Mouse (Mus musculus) 416B (cell line): ENCODE measurements at regions not wholly inside any gene's neighbourhood (a gene's known extent, or its start where the extent isn't known, plus 50 kb on each side); places are given as distances from the start of the nearest gene placed in this dataset.

Experiments
- DNase-seq: peaks from one replicate; pipeline ENCODE4 v3.0.0; 2011; ENCODE audit warnings: low read depth

DNA sequence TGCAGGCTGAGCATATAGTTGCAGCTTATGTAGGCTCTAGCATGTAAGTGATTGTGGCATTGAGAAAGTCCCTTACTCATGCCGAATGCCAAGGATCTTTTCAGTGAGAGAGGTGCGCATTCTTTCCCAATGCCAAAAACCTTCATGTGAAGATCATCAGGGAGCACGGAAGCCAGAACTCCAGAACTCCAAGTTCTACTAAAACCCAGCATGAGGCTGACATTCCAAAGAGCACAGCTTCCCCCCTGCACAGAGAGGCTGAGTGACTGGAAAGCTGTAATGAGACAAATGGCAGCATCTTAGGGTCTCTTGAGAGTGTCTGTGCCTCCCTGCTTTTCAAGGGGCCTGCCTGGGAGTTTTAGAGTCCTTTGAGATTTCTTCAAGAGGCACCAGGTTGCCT lies 259.4 kb downstream of the Fzd1 start:
- no peak for DNase-seq

DNA sequence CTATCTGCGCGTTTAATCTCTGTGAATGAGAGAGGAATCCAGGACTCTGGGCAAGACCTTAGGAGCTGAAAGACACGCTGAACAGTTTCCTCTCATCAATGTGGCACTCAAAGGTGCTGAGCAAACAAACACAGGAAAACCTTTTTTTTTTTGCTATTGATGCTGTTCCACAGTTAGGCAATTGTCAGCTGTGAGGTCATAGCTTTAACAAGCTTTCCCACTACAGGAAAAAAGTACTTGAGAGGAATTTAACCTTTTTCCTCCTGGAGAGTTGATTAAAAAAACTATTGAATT lies 261.0 kb downstream of the Fzd1 start:
- no peak for DNase-seq

DNA sequence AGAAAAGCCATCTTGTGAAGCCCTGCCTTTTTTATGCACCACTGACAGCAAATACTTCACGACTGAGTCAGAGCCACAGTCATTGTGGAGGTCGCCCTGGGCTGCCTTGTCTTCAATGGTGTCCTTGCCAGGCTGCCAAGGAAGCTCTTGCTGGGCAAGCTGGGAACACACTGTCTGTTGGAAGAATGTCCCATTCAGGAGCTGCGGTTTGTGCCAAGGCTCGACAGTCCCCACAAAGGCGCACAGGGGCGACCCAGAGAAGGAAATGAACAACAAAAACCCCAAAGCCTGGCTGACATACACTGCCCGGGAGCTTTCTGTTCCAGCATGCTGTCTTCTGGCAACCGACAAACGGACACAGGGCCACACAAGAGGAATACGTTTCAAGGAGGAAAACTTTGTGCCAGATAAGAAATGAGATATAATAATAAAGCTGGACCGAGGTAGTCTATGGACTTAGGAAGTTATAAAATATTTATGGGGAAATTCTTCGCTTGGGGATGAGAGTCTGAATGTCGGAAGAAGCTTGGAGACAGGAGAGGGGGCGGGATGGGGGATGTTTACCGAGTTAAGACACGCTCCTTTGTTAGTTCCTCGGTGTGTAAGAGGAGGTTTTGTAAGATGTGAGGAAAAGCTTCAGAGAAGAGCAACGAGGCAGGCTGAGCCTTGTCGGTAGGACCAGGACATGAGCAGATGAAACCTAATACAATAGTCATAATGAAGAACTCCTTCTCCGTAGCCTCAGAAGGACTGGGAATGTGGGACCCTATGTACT lies 261.5 kb downstream of the Fzd1 start:
- no peak for DNase-seq

DNA sequence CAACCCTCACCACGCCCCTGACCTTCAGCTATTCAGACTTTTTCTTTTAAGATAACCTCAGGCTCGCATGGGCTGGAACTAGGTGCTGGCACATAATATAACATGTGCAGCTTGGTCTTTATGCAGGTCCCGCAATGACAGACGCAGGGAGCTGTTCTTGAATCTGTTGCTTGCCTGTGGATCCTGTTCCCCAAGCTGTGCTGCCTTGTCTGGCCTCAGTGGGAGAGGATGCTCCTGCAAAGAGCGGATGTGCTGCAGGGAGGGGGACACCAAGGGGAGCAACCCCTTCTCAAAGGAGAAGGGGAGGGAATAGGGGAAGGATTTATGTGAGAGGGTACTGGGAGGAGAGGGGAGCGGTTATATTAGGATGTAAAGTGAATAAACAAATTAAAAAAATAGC lies 262.4 kb downstream of the Fzd1 start:
- DNase-seq = no peak

DNA sequence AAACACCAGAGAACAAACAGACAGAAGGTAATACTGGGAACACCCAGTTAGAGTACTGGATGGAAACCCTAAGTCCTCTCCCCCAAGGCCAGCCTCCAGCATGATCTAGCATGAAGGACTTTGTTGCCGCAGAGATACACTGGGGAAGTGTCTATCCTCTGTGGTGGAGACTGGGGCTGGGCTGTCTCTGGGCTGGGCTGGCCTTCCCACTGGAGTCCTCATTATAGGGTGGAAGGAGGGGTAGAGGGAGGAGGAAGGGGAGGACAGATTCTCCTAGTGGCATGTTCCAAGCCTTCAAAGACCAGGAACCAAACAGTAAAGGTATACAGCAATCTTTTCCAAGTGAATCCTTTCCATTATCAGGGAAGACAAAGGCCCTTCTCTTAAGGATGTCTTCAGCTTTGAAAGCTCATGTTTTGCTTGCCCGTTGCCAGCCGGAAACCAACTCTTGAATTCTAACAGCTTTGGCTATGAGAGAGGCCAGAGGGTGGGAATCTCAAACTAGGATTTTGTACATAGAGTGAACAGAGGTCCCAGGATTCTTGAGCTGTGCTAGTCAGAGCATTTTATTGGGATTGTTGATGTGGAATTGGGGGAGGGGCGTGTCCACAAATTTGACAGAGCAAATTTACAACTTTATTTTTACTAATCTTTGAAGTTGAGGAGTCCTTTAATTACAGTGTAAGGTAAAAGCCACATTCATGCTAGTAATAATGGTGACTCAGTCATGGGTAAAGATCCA lies 271.3 kb downstream of the Fzd1 start:
- DNase-seq = no peak

DNA sequence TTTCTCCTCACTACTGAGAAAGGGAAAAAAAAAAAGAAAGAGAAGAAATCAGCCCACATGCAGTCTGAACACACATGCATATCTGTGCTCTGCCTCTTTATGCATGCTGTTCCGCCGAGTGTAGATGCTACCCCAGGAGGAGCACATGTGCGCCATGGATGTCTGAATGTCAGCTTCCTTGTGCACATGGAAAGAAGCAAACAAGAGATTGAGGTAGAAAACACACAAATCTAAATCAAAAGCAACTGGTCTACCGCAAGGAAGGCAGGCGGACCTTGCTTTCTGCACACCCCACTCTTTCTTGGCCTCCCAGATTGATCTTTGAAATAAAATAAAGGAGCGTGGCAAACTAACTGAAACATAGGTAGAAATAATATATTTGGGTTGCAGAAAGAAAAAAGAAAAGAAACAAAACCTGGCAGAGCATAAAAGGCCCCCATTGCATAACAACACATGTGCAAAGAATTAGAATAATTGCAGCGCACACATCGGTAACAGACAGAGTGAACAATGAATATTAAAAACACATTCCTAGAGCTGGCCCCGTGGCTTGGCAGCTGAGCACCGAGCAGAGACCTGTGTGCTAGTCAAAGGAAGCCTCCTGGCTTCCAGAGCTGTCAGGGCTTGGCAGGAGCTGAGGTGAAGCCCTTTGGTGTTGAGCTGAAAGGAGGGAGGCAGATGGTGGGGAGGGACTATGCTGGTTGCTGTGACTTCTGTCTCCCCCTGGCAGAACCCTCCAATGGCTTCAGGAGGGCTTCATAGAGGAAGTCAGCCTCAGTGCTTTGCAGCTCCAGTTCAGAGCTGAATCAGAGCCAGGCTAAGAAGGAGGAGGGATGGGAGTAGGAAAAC lies 272.1 kb downstream of the Fzd1 start:
- DNase-seq = no peak

DNA sequence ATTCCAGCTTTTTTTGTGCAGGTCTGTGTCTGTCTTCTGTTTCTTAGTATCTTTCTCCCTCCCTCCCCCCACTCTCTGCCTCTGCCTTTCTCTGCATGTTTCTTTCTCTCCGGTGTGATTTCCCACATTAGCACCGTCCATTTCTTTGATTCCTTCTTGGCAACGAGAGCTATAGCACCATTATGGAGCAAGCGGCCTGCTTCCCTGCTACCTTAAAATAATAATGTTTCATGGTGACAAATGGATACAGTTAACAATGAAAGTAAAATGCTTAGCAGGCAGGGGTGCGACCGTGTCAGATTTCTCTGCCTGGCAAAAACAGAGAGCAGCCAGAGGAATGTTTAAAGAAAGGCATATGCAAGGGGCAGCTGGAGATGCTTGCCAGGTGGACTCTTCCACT lies 273.1 kb downstream of the Fzd1 start:
- DNase-seq = no peak

DNA sequence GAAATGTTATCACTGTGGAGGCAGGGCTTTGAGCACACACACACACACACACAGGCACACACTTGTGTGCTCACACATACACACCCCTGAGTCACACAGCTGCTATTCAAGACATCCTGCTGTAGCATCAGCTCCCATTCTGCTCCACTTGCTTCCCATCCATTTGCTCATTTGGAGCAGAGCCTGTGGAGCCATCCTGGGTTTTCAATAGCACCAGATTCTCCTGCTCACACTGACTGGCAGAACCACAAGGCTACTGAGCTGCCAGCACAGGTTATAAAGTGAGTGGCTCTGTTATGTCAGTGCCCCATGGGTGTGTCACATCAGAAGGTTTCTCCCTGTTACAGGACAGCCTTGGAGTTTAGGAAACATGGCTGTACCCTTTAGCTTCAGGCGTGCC lies 273.7 kb downstream of the Fzd1 start:
- no peak for DNase-seq

DNA sequence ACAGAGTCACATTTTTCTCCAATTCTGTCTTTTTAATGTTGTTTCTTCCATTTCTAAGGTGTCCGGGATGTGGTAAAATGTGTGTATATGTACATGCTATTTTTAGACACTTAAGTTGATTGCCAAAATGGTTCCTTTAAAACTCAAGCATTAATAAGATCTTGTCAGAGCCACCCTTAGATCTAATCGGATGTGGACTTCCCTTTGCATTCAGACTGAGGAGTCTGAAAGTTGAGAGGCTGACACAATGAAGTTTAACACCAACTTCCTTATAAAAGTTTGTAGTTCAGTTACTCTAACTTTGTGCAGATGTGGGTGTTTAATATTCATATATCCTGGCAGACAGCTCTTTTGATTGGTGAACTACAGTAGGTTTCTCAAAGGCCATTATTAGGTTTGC lies 282.1 kb downstream of the Mterf1b start:
- DNase-seq = peak; percentile 2
